Mouse (Mus musculus) C2C12 (cell line): ENCODE results near the gene Ubc. TPM values are rescaled to one million over a fixed set of nuclear protein-coding genes. Genes with fewer than 3 reads are reported as not detected.
"Not testable (repeated sequence)": the region's sequence is repeated elsewhere in the genome, so short reads cannot be mapped to it uniquely, and the experiment has no call there.

ENCODE experiments used
- H3K27me3 ChIP-seq: one replicate; pipeline ENCODE4 v1.6.1; 2011; ENCODE audit not compliant: control insufficient read depth, insufficient read depth, insufficient read length
- H3K36me3 ChIP-seq: one replicate; pipeline ENCODE4 v1.6.1; 2011; ENCODE audit not compliant: control insufficient read depth, insufficient read depth
- H3K4me3 ChIP-seq: one replicate; pipeline ENCODE4 v1.5.1; 2011; ENCODE audit warnings: mild to moderate bottlenecking, control low read depth; ENCODE audit not compliant: poor library complexity, insufficient read depth, severe bottlenecking
- H3K79me2 ChIP-seq: one replicate; pipeline ENCODE4 v1.6.1; 2011; ENCODE audit not compliant: control insufficient read depth, insufficient read depth
- H3K79me3 ChIP-seq: one replicate; pipeline ENCODE4 v1.6.1; 2011; ENCODE audit warnings: low read depth, control low read depth
- H3ac ChIP-seq: one replicate; pipeline ENCODE3; 2011; ENCODE audit warnings: low read depth; ENCODE audit not compliant: control insufficient read depth, insufficient read length
- CEBPB ChIP-seq: IDR thresholded peaks from one replicate; pipeline ENCODE4 v1.6.1; 2011; ENCODE audit warnings: low read depth, mild to moderate bottlenecking, control low read depth, moderate library complexity
- CTCF ChIP-seq: IDR thresholded peaks from one replicate; pipeline ENCODE4 v1.5.1; 2011; ENCODE audit not compliant: control insufficient read depth, insufficient read depth, insufficient read length
- FOSL1 ChIP-seq: IDR thresholded peaks from one replicate; pipeline ENCODE4 v1.8.0; 2011; ENCODE audit warnings: mild to moderate bottlenecking, low read length; ENCODE audit not compliant: poor library complexity, insufficient read depth, severe bottlenecking
- MAX ChIP-seq: IDR thresholded peaks from one replicate; pipeline ENCODE4 v1.6.1; 2011; ENCODE audit warnings: mild to moderate bottlenecking, control low read depth
- MYOD1 ChIP-seq: IDR thresholded peaks from one replicate; pipeline ENCODE4 v1.6.1; 2011; ENCODE audit warnings: low read depth; ENCODE audit not compliant: control insufficient read depth, insufficient read length
- MYOG ChIP-seq: IDR thresholded peaks from one replicate; pipeline ENCODE4 v1.6.1; 2011; ENCODE audit not compliant: control insufficient read depth, insufficient read length; ENCODE audit errors: extremely low read depth
- USF1 ChIP-seq: IDR thresholded peaks from one replicate; pipeline ENCODE4 v1.6.1; 2011; ENCODE audit warnings: low read depth, mild to moderate bottlenecking, control low read depth, moderate library complexity
- long read RNA-seq, 2 experiments: library from polyadenylated mRNA; unstranded; transcript quantifications; one replicate each; pipeline ENCODE4 v2.0.0; 2019 to 2020
- polyA plus RNA-seq: library from polyadenylated mRNA; unstranded; fragments of >200 nt; fragmentation: generic; extraction: Trizol; gene quantifications from one replicate; pipeline ENCODE4 v1.2.1, GENCODE M21; 2012; ENCODE audit warnings: missing spikeins

Ubc gene
- polyA plus RNA-seq = 918 TPM
- long read RNA-seq, experiment 1, transcript Ubc-202 (2 exons, 2,618 nt) = major isoform, 22 of 437 reads
- long read RNA-seq, experiment 1, partial matches to known transcripts = 66 of 437 reads
- long read RNA-seq, experiment 1, other reads (novel, unspliced or antisense) = 349 of 437 reads
- long read RNA-seq, experiment 2, transcript Ubc-202 (2 exons, 2,618 nt) = major isoform, 942 of 3,799 reads
- long read RNA-seq, experiment 2, partial matches to known transcripts = 334 of 3,799 reads
- long read RNA-seq, experiment 2, other reads (novel, unspliced or antisense) = 2,519 of 3,799 reads

- Histone ChIP-seq H3K79me2 (peaks cover 44% of the 10 kb centered on the region), H3K27me3 (no peaks in the 10 kb centered on the region), H3K36me3 (peaks cover 25% of the 10 kb centered on the region), H3K4me3 (peak within 1 kb of the TSS; percentile 90), H3ac (peak within 1 kb of the TSS; percentile 84), H3K79me3 (peaks cover 25% of the 10 kb centered on the region)
- TF ChIP-seq MYOG = no peak
- no peak for TF ChIP-seq MAX
- TF ChIP-seq CTCF = no peak
- TF ChIP-seq MYOD1 = no peak
- TF ChIP-seq FOSL1 = no peak
- TF ChIP-seq USF1 = no peak
- TF ChIP-seq CEBPB = no peak
These were observed at the start of gene Ubc for GRCm38 (mm10) chr5:125389579-125390441. Ubc (minus strand) TSS chr5:125390202.

- H3ac ChIP-seq, H3K4me3 ChIP-seq, H3K27me3 ChIP-seq: not testable (repeated sequence)
- Histone ChIP-seq H3K79me3 (peaks cover 11% of the 10 kb centered on the region), H3K79me2 (peaks cover 27% of the 10 kb centered on the region), H3K36me3 (peaks cover 20% of the 10 kb centered on the region)
These were observed 44.3 kb upstream of the Ubc start for GRCm38 (mm10) chr5:125434347-125434746.

- Histone ChIP-seq H3K36me3 (peaks cover 25% of the 10 kb centered on the region), H3K4me3 (peak within 1 kb of the TSS; percentile 79), H3K79me2 (peaks cover 27% of the 10 kb centered on the region), H3K27me3 (no peaks in the 10 kb centered on the region), H3ac (peak within 1 kb of the TSS; percentile 89), H3K79me3 (peaks cover 11% of the 10 kb centered on the region)
- TF ChIP-seq MYOD1 = no peak
- TF ChIP-seq FOSL1 = no peak
- no peak for TF ChIP-seq USF1
- TF ChIP-seq MAX = peak; percentile 95
- no peak for TF ChIP-seq CTCF
- TF ChIP-seq MYOG = no peak
- no peak for TF ChIP-seq CEBPB
These were observed 43.9 kb upstream of the Ubc start, which contains the start of gene Dhx37 for GRCm38 (mm10) chr5:125433793-125434337. Dhx37 (minus strand) TSS chr5:125434121.

GRCm38 (mm10) chr5:125432324-125432723, 42.3 kb upstream of the Ubc start:
- H3K79me3 ChIP-seq = peaks cover 11% of the 10 kb centered on the region
- peaks cover 37% of the 10 kb centered on the region for H3K36me3 ChIP-seq
- peaks cover 27% of the 10 kb centered on the region for H3K79me2 ChIP-seq
- not testable (repeated sequence) for H3K27me3 ChIP-seq, H3ac ChIP-seq, H3K4me3 ChIP-seq

GRCm38 (mm10) chr5:125426343-125426742, 36.3 kb upstream of the Ubc start:
- no peaks in the 10 kb centered on the region for H3K79me3 ChIP-seq
- H3K36me3 ChIP-seq = peaks cover 83% of the 10 kb centered on the region
- H3ac ChIP-seq = no peak overlapping the region
- TF ChIP-seq FOSL1 (no peak), CEBPB (no peak), MYOD1 (no peak), CTCF (no peak), USF1 (no peak), MAX (no peak), MYOG (no peak)
- H3K27me3 ChIP-seq = no peaks in the 10 kb centered on the region
- H3K79me2 ChIP-seq = peaks cover 2% of the 10 kb centered on the region
- no peak overlapping the region for H3K4me3 ChIP-seq
